Mouse (Mus musculus): Measurements from ENCODE around the gene Itprip. TPM values are rescaled to one million over a fixed set of nuclear protein-coding genes. Genes with fewer than 3 reads are reported as not detected.

Itprip gene
- total RNA-seq, 2 experiments from 2014 or later, result 0.75 to 0.99 TPM

GRCm38 (mm10) chr19:47909387-47910116 is 9.5 kb downstream of the Itprip start:
- no peak for DNase-seq
- TF ChIP-seq CTCF (IDR thresholded peaks at IDR 0.05), result no peak

GRCm38 (mm10) chr19:47908961-47909371 is 10.1 kb downstream of the Itprip start:
- Histone ChIP-seq H3K4me3 (no peak overlapping the region), H3K27ac (no peak overlapping the region)
- intact Hi-C loops (cut with DNase I), result no loop called here
- DNase-seq, result no peak
- no peak for TF ChIP-seq CTCF (IDR thresholded peaks at IDR 0.05)

More at GRCm38 (mm10) chr19:47909387-47910116, 9.5 kb downstream of the Itprip start:
- 0 out of 2 replicates have a peak overlapping the region, but pooled peaks have one; percentile 7 for H3K27ac ChIP-seq
- intact Hi-C loops (cut with DNase I), result no loop called here
- peak overlapping the region; percentile 34 for H3K4me3 ChIP-seq

- intact Hi-C loops (cut with DNase I), result no loop called here
- DNase-seq, result no peak
- no peak for TF ChIP-seq CTCF (IDR thresholded peaks at IDR 0.05)
- Histone ChIP-seq H3K4me3 (no peak overlapping the region), H3K27ac (no peak overlapping the region)
Measured at GRCm38 (mm10) chr19:47907596-47907995, 11.5 kb downstream of the Itprip start.

- Histone ChIP-seq H3K4me3 (no peak overlapping the region), H3K27ac (no peak overlapping the region)
- TF ChIP-seq CTCF (IDR thresholded peaks at IDR 0.05), result no peak
- intact Hi-C loops (cut with DNase I), result no loop called here
- DNase-seq, result no peak
Measured at GRCm38 (mm10) chr19:47905603-47906002, 13.5 kb downstream of the Itprip start.

GRCm38 (mm10) chr19:47905081-47905480 is 14.0 kb downstream of the Itprip start:
- no peak for DNase-seq
- TF ChIP-seq CTCF (IDR thresholded peaks at IDR 0.05), result no peak
- intact Hi-C loops (cut with DNase I), result no loop called here
- H3K4me3 ChIP-seq, result no peak overlapping the region
- H3K27ac ChIP-seq, result no peak overlapping the region

- Histone ChIP-seq H3K27ac (no peak overlapping the region), H3K4me3 (no peak overlapping the region)
- DNase-seq, result no peak
- TF ChIP-seq CTCF (IDR thresholded peaks at IDR 0.05), result no peak
- intact Hi-C loops (cut with DNase I), result no loop called here
Measured at GRCm38 (mm10) chr19:47903679-47904078, 15.4 kb downstream of the Itprip start.

- H3K27ac ChIP-seq, result peak overlapping the region; percentile 51
- no peak overlapping the region for H3K4me3 ChIP-seq
- intact Hi-C loops (cut with DNase I), result no loop called here
- no peak for TF ChIP-seq CTCF (IDR thresholded peaks at IDR 0.05)
- no peak for DNase-seq
Measured at GRCm38 (mm10) chr19:47902316-47903201, 16.5 kb downstream of the Itprip start.

GRCm38 (mm10) chr19:47900558-47900957 is 18.5 kb downstream of the Itprip start:
- TF ChIP-seq CTCF (IDR thresholded peaks at IDR 0.05), result no peak
- intact Hi-C loops (cut with DNase I), result no loop called here
- no peak overlapping the region for H3K27ac ChIP-seq
- DNase-seq, result no peak
- H3K4me3 ChIP-seq, result no peak overlapping the region

- TF ChIP-seq CTCF (IDR thresholded peaks at IDR 0.05), result peak; percentile 6; the same call in 1 of the 2 replicates
- intact Hi-C loops (cut with DNase I), result no loop called here
- Histone ChIP-seq H3K4me3 (no peak overlapping the region), H3K27ac (no peak overlapping the region)
- no peak for DNase-seq
Measured at GRCm38 (mm10) chr19:47900012-47900411, 19.1 kb downstream of the Itprip start.

GRCm38 (mm10) chr19:47898472-47899079 is 20.5 kb downstream of the Itprip start:
- Histone ChIP-seq H3K27ac (no peak overlapping the region), H3K4me3 (no peak overlapping the region)
- intact Hi-C loops (cut with DNase I), result no loop called here
- DNase-seq, result no peak
- TF ChIP-seq CTCF (IDR thresholded peaks at IDR 0.05), result no peak

- Histone ChIP-seq H3K4me3 (no peak overlapping the region), H3K27ac (no peak overlapping the region)
- no peak for TF ChIP-seq CTCF (IDR thresholded peaks at IDR 0.05)
- intact Hi-C loops (cut with DNase I), result no loop called here
- no peak for DNase-seq
Measured at GRCm38 (mm10) chr19:47893092-47893491, 26.0 kb downstream of the Itprip start.

GRCm38 (mm10) chr19:47891562-47892312 is 27.4 kb downstream of the Itprip start:
- peak overlapping the region; percentile 70 for H3K27ac ChIP-seq
- no peak for DNase-seq
- intact Hi-C loops (cut with DNase I), result no loop called here
- no peak overlapping the region for H3K4me3 ChIP-seq
- TF ChIP-seq CTCF (IDR thresholded peaks at IDR 0.05), result no peak
